Mouse (Mus musculus) brain, adult 2 months (tissue): Measurements from ENCODE around the gene Fancf.

Experiments used
- DNase-seq: peaks from one replicate; pipeline ENCODE4 v3.0.0; 2011; ENCODE audit warnings: low read depth, low spot score

Gene Fancf

DNA sequence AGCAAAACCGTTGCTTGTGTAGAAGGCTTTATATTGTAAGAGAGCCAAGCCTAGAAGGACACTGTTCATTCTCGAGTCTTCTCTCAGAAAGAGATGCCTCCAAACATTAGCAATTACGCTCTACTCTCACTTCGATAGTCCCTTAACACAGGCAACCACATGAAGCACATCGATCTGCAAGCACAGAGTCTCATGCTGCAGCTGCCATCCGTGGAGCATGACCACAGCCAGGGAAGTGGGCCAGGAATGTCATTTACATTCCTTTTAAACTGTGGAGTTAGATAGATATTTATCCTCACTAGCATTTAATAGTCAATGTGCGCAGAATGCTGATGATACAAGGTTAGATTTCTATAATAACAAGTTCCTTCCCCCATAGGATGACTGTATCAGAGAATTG, 21.6 kb downstream of the Fancf start:
- peak; percentile 19 for DNase-seq

DNA sequence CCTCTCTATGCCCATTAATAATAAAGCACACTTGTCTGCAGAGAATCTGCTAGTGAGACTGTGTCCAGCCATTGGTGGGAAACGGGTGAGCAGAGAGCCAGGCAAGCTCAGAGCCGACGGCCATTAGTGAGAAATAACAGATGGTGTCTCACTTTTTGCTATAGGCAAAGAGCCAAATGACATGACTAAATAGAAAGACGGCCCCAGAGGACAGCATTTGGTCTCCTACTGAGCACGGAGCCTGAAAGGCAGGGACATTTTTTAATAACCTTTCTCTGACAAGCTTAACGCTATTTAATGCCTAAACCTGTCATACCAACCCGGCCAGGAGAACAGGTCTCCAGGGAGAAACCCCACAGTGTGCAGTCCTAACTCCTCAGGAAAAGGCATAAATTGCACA, 30.1 kb downstream of the Fancf start:
- DNase-seq = peak; percentile 83

DNA sequence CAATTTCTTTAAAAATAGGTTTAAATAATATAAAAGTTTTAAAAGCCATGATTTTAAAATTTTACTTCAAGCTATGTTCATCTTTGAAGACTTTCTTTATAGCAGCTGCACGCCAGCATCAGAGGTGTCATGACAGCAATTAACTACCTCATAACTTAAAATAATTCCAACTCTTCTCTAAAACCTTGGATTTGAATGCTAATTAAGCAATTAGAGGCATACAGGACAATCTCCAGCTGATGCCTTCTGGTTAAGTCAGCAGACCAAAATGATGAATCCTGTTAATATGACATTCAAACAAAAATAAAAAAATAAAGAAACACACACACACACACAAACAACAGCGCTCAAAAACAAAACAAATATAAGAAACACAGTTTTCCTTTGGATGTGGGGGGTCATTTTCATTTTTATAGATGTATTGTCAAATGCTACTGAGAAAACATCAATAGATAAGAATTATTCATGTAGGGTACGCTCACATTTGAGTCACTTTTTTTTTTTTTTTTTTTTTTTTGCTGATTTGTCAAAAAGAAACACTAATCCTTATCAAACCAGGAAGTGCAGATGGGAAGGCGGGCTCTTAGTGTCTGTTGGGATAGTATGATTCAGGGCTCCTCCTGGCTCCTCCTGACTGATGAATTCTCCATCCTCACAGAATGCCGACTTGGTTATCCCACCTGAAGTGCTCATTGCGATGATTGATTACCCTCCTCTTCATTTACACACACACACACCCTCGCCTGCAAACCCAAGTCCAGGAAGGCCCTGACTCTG, 38.3 kb downstream of the Fancf start:
- no peak for DNase-seq

- peak; percentile 25 for DNase-seq
Measured at GRCm38 (mm10) chr7:51821467-51821866, 40.6 kb downstream of the Fancf start.

DNA sequence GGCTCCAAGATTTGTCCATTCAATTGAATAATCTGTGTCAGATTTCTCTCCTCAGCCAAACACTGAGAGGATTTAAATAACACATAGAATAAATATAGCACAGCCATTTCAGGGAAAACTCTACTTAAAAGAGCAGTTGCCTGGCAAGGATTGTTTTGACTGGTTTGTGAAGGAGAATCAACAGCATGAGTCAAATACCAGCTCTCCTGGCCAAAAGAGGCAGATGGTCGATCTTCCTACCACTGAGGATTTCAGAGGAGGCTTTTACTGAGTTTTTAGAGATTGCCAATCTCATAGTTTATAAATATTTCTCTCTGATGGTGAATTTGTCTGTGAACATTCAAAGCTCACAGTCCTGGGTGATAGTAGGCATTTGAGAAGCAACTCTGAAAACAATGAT, 42.2 kb downstream of the Fancf start:
- peak; percentile 96 for DNase-seq

GRCm38 (mm10) chr7:51818251-51818974, 43.7 kb downstream of the Fancf start:
- DNase-seq = no peak

DNA sequence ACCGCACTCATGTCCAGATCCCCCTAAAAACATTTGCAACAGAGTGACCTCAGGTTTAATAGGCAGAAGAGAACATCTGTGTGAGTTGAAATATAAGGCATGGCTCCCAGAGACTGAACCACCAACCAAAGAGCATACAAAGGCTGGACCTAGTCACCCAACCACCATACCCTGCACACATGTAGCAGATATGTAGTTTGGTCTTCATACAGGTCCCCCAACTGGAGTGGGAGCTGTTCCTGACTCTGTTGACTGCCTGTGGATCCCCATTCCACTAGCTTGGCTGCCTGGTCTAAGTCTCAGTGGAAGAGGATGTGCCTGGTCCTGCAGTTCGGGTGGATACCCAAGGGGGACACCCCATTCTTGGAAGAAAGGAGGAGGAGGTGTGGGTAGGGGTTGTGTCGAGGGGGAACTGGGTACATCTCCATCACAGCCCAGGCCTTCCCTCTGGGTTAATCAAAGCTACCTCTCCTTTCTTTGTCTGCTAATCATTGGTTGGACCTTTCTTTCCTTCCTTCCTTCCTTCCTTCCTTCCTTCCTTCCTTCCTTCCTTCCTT, 45.7 kb downstream of the Fancf start:
- DNase-seq = no peak

DNA sequence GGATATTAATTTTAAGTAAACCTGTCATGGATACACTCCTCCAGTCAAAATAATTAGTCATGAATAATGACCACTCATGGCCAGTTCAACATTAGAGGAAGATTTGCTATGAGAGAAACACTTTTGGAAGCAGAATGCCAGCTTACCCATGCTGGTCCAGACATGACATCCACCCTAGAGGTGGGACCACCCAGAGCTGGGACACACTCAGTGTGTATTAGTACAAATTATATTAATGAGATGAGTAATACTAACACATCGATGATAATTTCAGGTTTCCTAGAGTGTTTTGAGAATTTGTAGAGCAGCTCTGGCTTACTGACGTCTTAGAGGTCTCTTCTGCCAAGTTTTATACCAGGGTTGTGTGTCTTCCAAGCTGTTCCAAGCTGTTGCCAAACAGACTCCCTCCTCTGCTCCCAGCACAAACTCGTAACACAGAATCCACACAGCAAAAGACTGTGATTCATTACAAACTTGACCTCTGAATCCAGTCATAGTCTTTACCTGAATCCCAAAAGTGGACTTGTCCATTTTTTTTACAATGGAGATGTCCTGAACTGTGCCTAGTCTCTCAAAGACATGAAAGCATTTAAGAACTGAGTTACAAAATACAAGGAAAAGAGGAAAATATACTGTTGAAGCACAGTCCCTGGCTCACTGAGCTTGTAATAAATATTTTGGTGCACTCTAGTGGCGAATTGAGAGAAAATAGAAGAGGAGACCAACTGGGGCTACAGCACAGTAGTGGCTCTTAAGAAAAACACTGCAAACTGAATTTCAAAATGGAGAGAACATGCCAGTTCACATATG, 46.4 kb downstream of the Fancf start:
- peak; percentile 79 for DNase-seq
